Mouse (Mus musculus) forebrain, embryonic 13.5 days (tissue): ENCODE measurements around the gene Cyp3a41a. TPM values are rescaled to one million over a fixed set of nuclear protein-coding genes. Genes with fewer than 3 reads are reported as not detected.
"Not testable (repeated sequence)": the region's sequence is repeated elsewhere in the genome, so short reads cannot be mapped to it uniquely, and the experiment has no call there.

Source experiments
- ATAC-seq: fragments of 200-750 bp; cut with Nextera tagmentation; 2 replicates; pipeline ENCODE4 v1.8.0; 2017
- H3K27ac ChIP-seq: fragments of 300-500 bp; sonication (generic); 2 replicates; pipeline ENCODE4 v1.5.1; 2015; ENCODE audit warnings: inconsistent platforms, mild to moderate bottlenecking, moderate library complexity
- H3K27me3 ChIP-seq: fragments of 300-500 bp; sonication (generic); 2 replicates; pipeline ENCODE4 v1.6.1; 2015; ENCODE audit warnings: mild to moderate bottlenecking, inconsistent platforms
- H3K36me3 ChIP-seq: fragments of 300-500 bp; sonication (generic); 2 replicates; pipeline ENCODE4 v1.6.1; 2015; ENCODE audit warnings: mild to moderate bottlenecking, inconsistent platforms; ENCODE audit not compliant: poor library complexity, severe bottlenecking
- H3K4me1 ChIP-seq: fragments of 300-500 bp; sonication (generic); 2 replicates; pipeline ENCODE4 v1.6.1; 2015; ENCODE audit warnings: inconsistent platforms
- H3K4me2 ChIP-seq: fragments of 300-500 bp; sonication (generic); 2 replicates; pipeline ENCODE4 v1.6.1; 2015; ENCODE audit warnings: inconsistent platforms, mild to moderate bottlenecking, moderate library complexity
- H3K4me3 ChIP-seq: fragments of 300-500 bp; sonication (generic); 2 replicates; pipeline ENCODE4 v1.5.1; 2015; ENCODE audit warnings: mild to moderate bottlenecking, inconsistent platforms
- H3K9ac ChIP-seq: fragments of 300-500 bp; sonication (generic); 2 replicates; pipeline ENCODE4 v1.6.1; 2015; ENCODE audit warnings: mild to moderate bottlenecking, inconsistent platforms
- H3K9me3 ChIP-seq: fragments of 300-500 bp; sonication (generic); replicated peaks from 2 replicates; pipeline ENCODE4 v1.6.1; 2016; ENCODE audit warnings: inconsistent platforms
- WGBS: fragments of 180-500 bp; shearing (Covaris S2); methylation state at CpG from one replicate; pipeline ENCODE4 v1.1.7; 2015; 5-methylcytosine and 5-hydroxymethylcytosine counted together
- polyA plus RNA-seq: library from polyadenylated mRNA; unstranded; fragments of >200 nt; fragmentation: Nextera tagmentation; extraction: Ambion mirVana; gene quantifications from 2 replicates; pipeline ENCODE4 v1.2.1, GENCODE M21; 2015

Gene Cyp3a41a
- polyA plus RNA-seq, result not detected in 2 replicates

DNA sequence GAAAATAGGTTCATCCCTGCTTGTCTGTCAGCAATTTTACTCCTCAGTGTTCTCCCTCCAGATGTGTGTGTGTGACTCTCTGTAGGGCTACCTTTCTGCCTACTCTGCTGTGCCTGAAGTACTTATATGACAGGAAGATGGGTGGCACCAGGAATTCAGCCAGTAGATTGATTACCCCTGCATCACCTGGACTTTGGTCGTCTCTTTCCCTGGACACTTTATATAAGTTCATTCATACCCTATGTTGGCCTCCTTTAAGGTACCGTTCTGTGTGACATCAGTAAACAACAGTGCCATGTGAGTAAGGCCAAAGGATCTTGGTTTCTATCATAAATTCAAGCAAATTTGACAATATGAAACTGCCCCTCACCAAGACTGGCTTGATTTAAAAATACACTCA, at the start of gene Cyp3a41a:
Cyp3a41a (minus strand) TSS at position 101 of the 400 bp plus-strand sequence.
- not testable (repeated sequence) for H3K9ac ChIP-seq, H3K9me3 ChIP-seq, H3K4me2 ChIP-seq, H3K4me1 ChIP-seq, H3K27ac ChIP-seq, H3K27me3 ChIP-seq, H3K4me3 ChIP-seq, ATAC-seq, H3K36me3 ChIP-seq
- WGBS, result 79% methylated on average over 1 of the region's 2 CpGs

DNA sequence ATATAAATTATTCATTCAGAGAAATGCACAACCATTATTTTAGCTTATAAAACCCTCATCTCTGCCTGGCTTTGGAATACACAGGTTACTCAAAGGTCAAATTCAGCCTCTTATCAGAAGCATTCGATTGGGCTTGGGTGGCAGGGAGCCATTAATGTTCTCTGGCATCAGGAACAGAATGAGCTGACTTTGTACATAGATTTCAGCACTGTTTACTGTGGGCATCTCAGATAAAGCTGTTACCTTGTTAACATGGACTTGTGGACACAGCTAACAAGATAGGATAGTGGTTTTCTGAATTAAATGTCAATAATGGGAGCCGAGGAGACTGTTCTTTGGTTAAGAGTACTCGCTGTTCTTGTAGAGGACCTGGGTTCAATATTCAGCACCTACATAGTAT, 17.6 kb upstream of the Cyp3a41a start:
- WGBS, result 76% methylated on average over 3 of the region's 3 CpGs
- not testable (repeated sequence) for H3K4me3 ChIP-seq, H3K27me3 ChIP-seq, H3K27ac ChIP-seq, H3K36me3 ChIP-seq, H3K9ac ChIP-seq, H3K4me1 ChIP-seq, H3K4me2 ChIP-seq, ATAC-seq
- peaks cover 18% of the 10 kb centered on the region for H3K9me3 ChIP-seq

DNA sequence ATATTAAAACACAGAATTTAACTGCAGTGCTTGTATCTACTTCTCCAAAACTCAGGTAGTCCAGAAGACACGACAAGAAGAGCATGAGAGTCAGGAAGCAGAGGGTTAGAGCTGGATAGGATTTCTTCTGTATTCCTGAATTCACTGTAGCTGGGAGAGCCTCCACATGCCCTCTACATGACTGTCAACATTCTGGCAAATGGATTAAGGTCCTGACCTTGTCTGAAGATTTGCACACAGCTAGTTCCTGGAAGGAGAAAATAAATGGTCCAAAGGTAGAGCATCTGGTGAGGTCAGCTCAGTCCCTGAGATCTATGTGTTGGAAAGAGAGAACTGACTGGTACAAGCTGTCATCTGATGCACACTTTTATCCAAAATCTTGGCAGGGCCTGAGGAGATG, 5.6 kb downstream of the Cyp3a41a start:
- H3K36me3 ChIP-seq, H3K4me1 ChIP-seq, H3K9me3 ChIP-seq, H3K4me3 ChIP-seq, H3K27me3 ChIP-seq, H3K27ac ChIP-seq, H3K4me2 ChIP-seq, H3K9ac ChIP-seq, ATAC-seq: not testable (repeated sequence)
- 27% methylated on average over 1 of the region's 1 CpGs for whole genome bisulfite sequencing

DNA sequence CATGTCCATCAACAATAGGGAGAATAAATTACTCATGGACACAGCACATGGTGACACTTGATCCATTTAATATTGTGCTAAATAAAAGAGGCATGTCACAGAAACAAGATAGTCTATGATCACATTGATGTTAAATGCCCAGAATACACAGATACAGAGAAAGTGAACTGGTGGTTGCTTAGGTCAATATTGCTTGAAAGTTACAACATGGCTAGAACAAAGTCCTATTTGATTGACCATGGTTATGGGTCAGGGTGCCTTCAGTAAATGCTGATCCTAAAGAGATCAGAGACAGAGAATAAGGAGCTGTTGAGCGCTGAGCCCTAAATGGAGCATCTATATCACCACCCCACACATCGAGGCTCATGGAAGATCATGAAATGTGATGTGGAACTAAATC, 12.6 kb downstream of the Cyp3a41a start:
- not testable (repeated sequence) for H3K9ac ChIP-seq, H3K4me3 ChIP-seq, H3K4me2 ChIP-seq, ATAC-seq, H3K9me3 ChIP-seq, H3K27me3 ChIP-seq, H3K27ac ChIP-seq, H3K36me3 ChIP-seq, H3K4me1 ChIP-seq
- WGBS, result 81% methylated on average over 2 of the region's 2 CpGs

DNA sequence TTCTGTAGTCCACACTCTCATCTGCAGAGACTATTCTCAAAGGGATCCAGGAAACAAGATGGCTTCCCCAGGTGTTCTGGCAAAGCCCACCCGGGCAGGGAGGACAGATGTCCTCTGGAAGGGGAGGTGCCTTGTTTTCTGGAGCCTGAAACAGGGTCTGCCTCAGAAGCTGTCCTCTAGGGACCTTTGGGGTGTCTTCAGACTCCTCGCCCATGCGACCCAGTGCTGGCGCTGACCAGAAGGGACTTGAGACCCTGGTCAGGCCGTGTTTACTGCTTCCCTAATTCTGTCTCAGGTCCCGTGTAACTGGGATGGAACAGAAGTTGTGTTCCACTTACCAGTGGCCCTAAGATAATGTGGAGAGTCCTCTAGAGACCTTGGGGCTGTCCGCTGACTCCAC, 57.9 kb downstream of the Cyp3a41a start:
- Histone ChIP-seq H3K4me1 (no peaks in the 10 kb centered on the region), H3K4me3 (no peak overlapping the region), H3K27me3 (no peaks in the 10 kb centered on the region), H3K27ac (no peak overlapping the region), H3K9ac (no peak overlapping the region), H3K4me2 (no peak overlapping the region), H3K9me3 (peaks cover 64% of the 10 kb centered on the region), H3K36me3 (no peaks in the 10 kb centered on the region)
- no peak for ATAC-seq
- 84% methylated on average over 7 of the region's 7 CpGs for WGBS

DNA sequence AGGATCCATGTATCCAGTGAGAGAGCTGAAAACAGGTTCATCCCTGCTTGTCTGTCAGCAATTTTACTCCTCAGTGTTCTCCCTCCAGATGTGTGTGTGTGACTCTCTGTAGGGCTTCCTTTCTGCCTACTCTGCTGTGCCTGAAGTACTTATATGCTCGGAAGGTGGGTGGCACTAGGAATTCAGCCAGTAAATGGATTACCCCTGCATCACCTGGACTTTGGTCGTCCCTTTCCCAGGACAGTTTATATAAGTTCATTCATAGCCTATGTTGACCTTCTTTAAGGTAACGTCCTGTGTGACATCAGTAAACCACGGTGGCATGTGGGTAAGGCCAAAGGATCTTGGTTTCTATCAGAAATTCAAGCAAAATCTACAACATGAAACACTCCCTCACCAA, 72.2 kb downstream of the Cyp3a41a start:
- Histone ChIP-seq H3K4me1 (no peaks in the 10 kb centered on the region), H3K4me3 (no peak overlapping the region), H3K9ac (no peak overlapping the region), H3K27me3 (no peaks in the 10 kb centered on the region), H3K27ac (no peak overlapping the region), H3K9me3 (peaks cover 54% of the 10 kb centered on the region), H3K4me2 (no peak overlapping the region), H3K36me3 (no peaks in the 10 kb centered on the region)
- WGBS, result 72% methylated on average over 4 of the region's 4 CpGs
- ATAC-seq, result no peak

Other genes starting within 250 kb of the Cyp3a41a start
- gene Cyp3a41b, start 135.4 kb downstream of the Cyp3a41a start, polyA plus RNA-seq, result not detected in 2 replicates
- not detected in 2 replicates for gene Cyp3a44, start 85.7 kb upstream of the Cyp3a41a start, polyA plus RNA-seq
- gene Cyp3a11, start 159.8 kb upstream of the Cyp3a41a start, polyA plus RNA-seq, result not detected in 2 replicates